ENCODE assay signal across 26 mouse cellular contexts in genomic region chr3:99881498-99881897, GRCm38 (mm10). TPM values are rescaled to one million over a fixed set of nuclear protein-coding genes. Genes with fewer than 3 reads are reported as not detected.
DNase-seq lines count a peak whose midpoint lies in the region; ATAC-seq and TF ChIP-seq lines count a peak whose summit lies in the region.
"Had no signal": no experiment of that assay in that cellular context is flagged by ENCODE, and none has a peak within 500 bp of the region (broad histone marks: within the 10 kb centered on the region; RNA-seq: fewer than 3 reads in every experiment).

No protein-coding gene starts in this region.

- in situ Hi-C loops in Patski (cut with MboI; ENCODE audit: low pct_unique_long_range_greater_than_20kb) = no loop called here

- peaks cover 2% of the 10 kb centered on the region; the same call in 1 of the 2 replicates for H3K4me1 ChIP-seq in kidney, adult 2 months (ENCODE audit: control insufficient read depth, insufficient read depth, low read length)
- H3K4me1 ChIP-seq in intestine, embryonic 15.5 days (replicated peaks) = peaks cover 5% of the 10 kb centered on the region; the same call in 1 of the 2 replicates
- H3K4me1 ChIP-seq in intestine, postnatal 0 days (replicated peaks; ENCODE audit: control insufficient read depth, insufficient read depth, low read length) = 0 out of 2 replicates have a peak, but pooled peaks cover 4% of the 10 kb centered on the region
- H3K4me1 ChIP-seq: forebrain, embryonic 13.5 days had no signal

- ATAC-seq in Patski = no peak
- peak; percentile 57; the same call in 1 of the 2 replicates for ATAC-seq in intestine, embryonic 15.5 days
- peak; percentile 76 for ATAC-seq in intestine, postnatal 0 days
- ATAC-seq: CD4-positive, CD25-positive, alpha-beta regulatory T cell, adult 4 months; forebrain, embryonic 13.5 days; forebrain, embryonic 15.5 days had no signal

- peak; percentile 2 for DNase-seq in kidney, adult 2 months
- DNase-seq in kidney, postnatal 14 days = no peak
- DNase-seq in Patski (ENCODE audit: low read depth, low spot score) = peak; percentile 34
- no peak for DNase-seq in spleen, adult 18-20 months
- no peak for DNase-seq in cerebellum, adult 11 months
- DNase-seq: adrenal gland, adult 2 months; adrenal gland, postnatal 10 days; adrenal gland, postnatal 25 days; B cell, adult 2 months; cerebellum, adult 18-20 months; cerebellum, adult 8-10 months; cerebellum, adult 9-11 months; cerebellum, postnatal 14 days; cerebellum, postnatal 36 days; embryo, embryonic 11 days; forebrain, postnatal 0 days had no signal

- CTCF ChIA-PET in Patski (lab: Charles Lee) = interaction anchor here (1.0 to 1.8 kb wide), 3 partner anchors 9 to 41 kb away, joined by 3 to 4 read pairs (median 3); no protein-coding TSS in a partner anchor

- no peak overlapping the region for H3K4me2 ChIP-seq in intestine, embryonic 15.5 days (replicated peaks)
- no peak overlapping the region for H3K4me2 ChIP-seq in intestine, postnatal 0 days (replicated peaks; ENCODE audit: low read depth)
- H3K4me2 ChIP-seq: embryonic facial prominence, embryonic 13.5 days; embryonic facial prominence, embryonic 15.5 days; forebrain, embryonic 13.5 days; forebrain, embryonic 15.5 days had no signal

- TF ChIP-seq CTCF in kidney, adult 2 months (conservative IDR thresholded peaks at IDR 0.05; ENCODE audit: insufficient read depth, insufficient read length, low read depth, low read length) = no peak
- no peak for TF ChIP-seq CTCF in Patski (IDR thresholded peaks at IDR 0.05)
- TF ChIP-seq CTCF in intestine, postnatal 0 days (IDR thresholded peaks at IDR 0.05; ENCODE audit: low read depth) = no peak

- H3K27me3 ChIP-seq in kidney, adult 2 months (replicated peaks; ENCODE audit: control insufficient read depth, insufficient read depth, low read length) = no peaks in the 10 kb centered on the region
- no peaks in the 10 kb centered on the region for H3K27me3 ChIP-seq in Patski
- no peaks in the 10 kb centered on the region for H3K27me3 ChIP-seq in intestine, embryonic 15.5 days (replicated peaks)
- no peaks in the 10 kb centered on the region for H3K27me3 ChIP-seq in intestine, postnatal 0 days (replicated peaks; ENCODE audit: control insufficient read depth, insufficient read depth, low read length)
- H3K27me3 ChIP-seq: CH12.LX; embryonic facial prominence, embryonic 13.5 days; embryonic facial prominence, embryonic 15.5 days; forebrain, embryonic 13.5 days; forebrain, embryonic 15.5 days had no signal

- TF ChIP-seq POLR2A in kidney, adult 2 months (IDR thresholded peaks at IDR 0.05; ENCODE audit: low read depth, low read length) = no peak

- H3K27ac ChIP-seq in kidney, adult 2 months (ENCODE audit: insufficient read depth, low read depth, low read length) = no peak overlapping the region
- no peak overlapping the region for H3K27ac ChIP-seq in intestine, embryonic 15.5 days
- no peak overlapping the region for H3K27ac ChIP-seq in intestine, postnatal 0 days (ENCODE audit: low read depth, low read length)
- H3K27ac ChIP-seq: embryonic facial prominence, embryonic 13.5 days; embryonic facial prominence, embryonic 15.5 days; forebrain, embryonic 13.5 days; forebrain, embryonic 15.5 days had no signal

- POLR2A ChIA-PET in Patski (lab: Charles Lee) = no interaction called here

- H3K9me3 ChIP-seq in intestine, embryonic 15.5 days = no peaks in the 10 kb centered on the region
- H3K9me3 ChIP-seq in intestine, postnatal 0 days (ENCODE audit: control insufficient read depth) = no peaks in the 10 kb centered on the region
- H3K9me3 ChIP-seq: embryonic facial prominence, embryonic 13.5 days; embryonic facial prominence, embryonic 15.5 days; forebrain, embryonic 13.5 days; forebrain, embryonic 15.5 days had no signal

- no peaks in the 10 kb centered on the region for H3K36me3 ChIP-seq in kidney, adult 2 months (ENCODE audit: control insufficient read depth, insufficient read depth, low read length)
- no peaks in the 10 kb centered on the region for H3K36me3 ChIP-seq in intestine, embryonic 15.5 days
- no peaks in the 10 kb centered on the region for H3K36me3 ChIP-seq in intestine, postnatal 0 days (ENCODE audit: control insufficient read depth, insufficient read depth)
- H3K36me3 ChIP-seq: embryonic facial prominence, embryonic 13.5 days; embryonic facial prominence, embryonic 15.5 days; forebrain, embryonic 15.5 days; G1E had no signal

- no peak overlapping the region for H3K4me3 ChIP-seq in kidney, adult 2 months (ENCODE audit: insufficient read depth, low read depth, low read length)
- no peak overlapping the region for H3K4me3 ChIP-seq in intestine, embryonic 15.5 days (replicated peaks)
- H3K4me3 ChIP-seq in intestine, postnatal 0 days (ENCODE audit: low read depth, low read length) = no peak overlapping the region
- H3K4me3 ChIP-seq: embryonic facial prominence, embryonic 13.5 days; embryonic facial prominence, embryonic 15.5 days; erythroblast, embryonic 14.5 days; forebrain, embryonic 13.5 days; forebrain, embryonic 15.5 days had no signal

- 31% methylated on average over 3 of the region's 3 CpGs for WGBS in kidney, adult 2 months
- WGBS in intestine, embryonic 15.5 days = 67% methylated on average over 3 of the region's 3 CpGs
- 52% methylated on average over 3 of the region's 3 CpGs for WGBS in intestine, postnatal 0 days

- no peak overlapping the region for H3K9ac ChIP-seq in intestine, embryonic 15.5 days
- H3K9ac ChIP-seq in intestine, postnatal 0 days (ENCODE audit: low read depth, low read length) = no peak overlapping the region
- H3K9ac ChIP-seq: embryonic facial prominence, embryonic 13.5 days; embryonic facial prominence, embryonic 15.5 days; forebrain, embryonic 13.5 days; forebrain, embryonic 15.5 days; forebrain, postnatal 0 days had no signal

RNA-seq across cellular contexts. Expression of gene Spag17, which starts 3.7 kb away (rescaled TPM):
- 0.05 TPM in 1 of 2 replicates, not detected in the other for polyA plus RNA-seq in kidney, adult 2 months (2012; rRNA removed)
- polyA plus RNA-seq in Patski (2021) = 0.06 TPM
- 0.10 and 0.41 TPM in 2 replicates for polyA plus RNA-seq in intestine, embryonic 15.5 days (2015; fragmentation: Nextera tagmentation; extraction: Ambion mirVana)
- 0.13 TPM in 1 of 2 replicates, not detected in the other for polyA plus RNA-seq in intestine, postnatal 0 days (2015; fragmentation: Nextera tagmentation; extraction: Ambion mirVana)
- polyA plus RNA-seq: CD4-positive, CD25-positive, alpha-beta regulatory T cell, adult 4 months; erythroblast, embryonic 14.5 days; G1E had no signal

Comparison
In these comparisons a context has a peak if more than half of its experiments do, and no peak if none do; other contexts are left out.
1. DNase-seq: peak in kidney, adult 2 months (single experiment) and Patski (single experiment); none in kidney, postnatal 14 days (single experiment), spleen, adult 18-20 months (0 of 2) and cerebellum, adult 11 months (single experiment).